Mouse (Mus musculus) hindbrain, embryonic 15.5 days (tissue): ENCODE results near the gene Ptx3. TPM values are rescaled to one million over a fixed set of nuclear protein-coding genes. Genes with fewer than 3 reads are reported as not detected.
A peak's percentile ranks its signal among the peaks of the same experiment; 100 is the strongest.
"Not testable (repeated sequence)": the region's sequence is repeated elsewhere in the genome, so short reads cannot be mapped to it uniquely, and the experiment has no call there.

Source experiments
- ATAC-seq: fragments of 200-750 bp; cut with Nextera tagmentation; 2 replicates; pipeline ENCODE4 v1.8.0; 2017; ENCODE audit warnings: low read depth, moderate number of reproducible peaks, moderate TSS enrichment; ENCODE audit not compliant: low FRiP score
- H3K27ac ChIP-seq: fragments of 300-500 bp; sonication (generic); replicated peaks from 2 replicates; pipeline ENCODE4 v1.5.1; 2015; ENCODE audit warnings: mild to moderate bottlenecking, inconsistent platforms
- H3K27me3 ChIP-seq: fragments of 300-500 bp; sonication (generic); 2 replicates; pipeline ENCODE4 v1.6.1; 2015; ENCODE audit warnings: control low read depth, inconsistent platforms
- H3K36me3 ChIP-seq: fragments of 300-500 bp; sonication (generic); 2 replicates; pipeline ENCODE4 v1.6.1; 2015; ENCODE audit warnings: control low read depth, inconsistent platforms
- H3K4me1 ChIP-seq: fragments of 300-500 bp; sonication (generic); replicated peaks from 2 replicates; pipeline ENCODE4 v1.6.1; 2015; ENCODE audit warnings: control low read depth, inconsistent platforms
- H3K4me2 ChIP-seq: fragments of 300-500 bp; sonication (generic); 2 replicates; pipeline ENCODE4 v1.6.1; 2015; ENCODE audit warnings: moderate library complexity, mild to moderate bottlenecking, inconsistent platforms
- H3K4me3 ChIP-seq: fragments of 300-500 bp; sonication (generic); 2 replicates; pipeline ENCODE4 v1.5.1; 2015; ENCODE audit warnings: mild to moderate bottlenecking, inconsistent platforms
- H3K9ac ChIP-seq: fragments of 300-500 bp; sonication (generic); 2 replicates; pipeline ENCODE4 v1.6.1; 2015; ENCODE audit warnings: inconsistent platforms
- H3K9me3 ChIP-seq: fragments of 300-500 bp; sonication (generic); 2 replicates; pipeline ENCODE4 v1.6.1; 2016; ENCODE audit warnings: control low read depth, inconsistent platforms
- WGBS: fragments of 180-500 bp; shearing (Covaris S2); methylation state at CpG from one replicate; pipeline ENCODE4 v1.1.7; 2015; 5-methylcytosine and 5-hydroxymethylcytosine counted together
- polyA plus RNA-seq: library from polyadenylated mRNA; unstranded; fragments of >200 nt; fragmentation: Nextera tagmentation; extraction: Ambion mirVana; gene quantifications from 2 replicates; pipeline ENCODE4 v1.2.1, GENCODE M21; 2015

Ptx3 gene
- 4.9 and 5.3 TPM in 2 replicates for polyA plus RNA-seq

DNA sequence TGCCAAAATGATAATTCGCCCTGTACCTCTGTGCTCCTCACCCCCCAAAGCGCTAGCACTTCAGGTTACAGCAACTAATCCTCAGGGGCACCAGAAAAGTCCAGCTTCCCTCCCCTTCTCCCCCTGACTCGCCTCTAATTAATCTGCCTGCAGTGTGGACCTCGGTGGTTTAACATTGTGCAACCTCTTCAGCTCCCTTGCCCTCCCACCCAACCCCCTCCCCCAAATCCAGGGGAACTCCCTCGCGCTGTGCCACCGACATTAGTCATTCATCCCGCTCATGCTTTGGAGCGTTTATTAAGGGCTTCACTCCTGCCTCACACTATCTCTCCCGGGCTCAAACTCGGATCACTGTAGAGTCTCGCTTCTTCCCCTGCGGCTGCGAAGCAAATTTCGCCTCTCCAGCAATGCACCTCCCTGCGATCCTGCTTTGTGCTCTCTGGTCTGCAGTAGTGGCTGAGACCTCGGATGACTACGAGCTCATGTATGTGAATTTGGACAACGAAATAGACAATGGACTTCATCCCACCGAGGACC, at the start of gene Ptx3:
Ptx3 (plus strand) TSS at position 256 of the 537 bp plus-strand sequence.
- Histone ChIP-seq H3K27ac (no peak within 1 kb of the TSS), H3K4me2 (peak within 1 kb of the TSS; percentile 94), H3K27me3 (peaks cover 9% of the 10 kb centered on the region; the same call in 1 of the 2 replicates), H3K9ac (peak within 1 kb of the TSS; percentile 54), H3K9me3 (no peaks in the 10 kb centered on the region), H3K4me3 (peak within 1 kb of the TSS; percentile 51), H3K36me3 (no peaks in the 10 kb centered on the region), H3K4me1 (peaks cover 12% of the 10 kb centered on the region; the same call in 1 of the 2 replicates)
- ATAC-seq, result no peak
- 3% methylated on average over 20 of the region's 20 CpGs for WGBS

DNA sequence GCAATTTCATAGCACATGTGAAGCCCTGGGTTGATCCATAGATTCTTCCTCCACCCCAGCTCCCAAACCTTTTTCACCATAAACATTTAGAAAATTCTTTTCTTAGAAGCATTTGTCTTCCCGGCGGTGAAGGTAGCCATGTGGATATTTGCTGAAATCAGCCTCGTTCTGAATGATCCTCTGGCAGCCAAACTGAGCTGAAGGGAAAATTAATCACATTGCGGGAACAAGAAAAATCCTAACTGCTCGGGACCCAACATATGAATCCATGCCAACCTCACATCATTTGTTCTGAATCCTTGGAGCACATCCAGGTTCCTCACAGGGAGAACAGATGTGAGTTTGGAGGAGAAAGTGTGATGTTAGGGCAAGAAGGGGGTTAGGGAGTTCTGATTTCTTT, 46.8 kb upstream of the Ptx3 start:
- Histone ChIP-seq H3K9me3 (no peaks in the 10 kb centered on the region), H3K27me3 (no peaks in the 10 kb centered on the region), H3K27ac (peak overlapping the region; percentile 20; the same call in 1 of the 2 replicates), H3K4me2 (no peak overlapping the region), H3K9ac (no peak overlapping the region), H3K4me1 (no peaks in the 10 kb centered on the region), H3K4me3 (no peak overlapping the region), H3K36me3 (no peaks in the 10 kb centered on the region)
- WGBS, result 48% methylated on average over 5 of the region's 5 CpGs
- ATAC-seq, result no peak

DNA sequence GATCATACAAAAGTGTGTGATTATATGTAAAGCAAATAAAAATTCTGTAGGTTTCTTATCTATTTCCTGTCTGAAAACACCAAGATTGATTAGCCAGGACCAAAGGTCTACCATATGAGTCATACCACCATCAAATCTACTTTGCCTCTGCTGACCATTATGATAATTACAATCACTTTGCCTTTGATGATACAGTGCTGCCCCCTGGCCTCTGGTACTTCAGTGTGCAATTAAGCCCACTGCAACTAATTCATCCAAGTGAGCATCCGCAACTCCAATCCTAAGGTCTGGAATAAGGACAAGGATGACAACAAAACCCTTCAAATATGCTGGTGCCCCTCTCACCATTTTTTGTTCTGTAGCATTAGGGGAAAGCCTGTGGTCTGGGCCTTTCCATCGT, 40.1 kb upstream of the Ptx3 start:
- WGBS, result 78% methylated on average over 2 of the region's 2 CpGs
- Histone ChIP-seq H3K27ac (no peak overlapping the region), H3K4me2 (no peak overlapping the region), H3K27me3 (no peaks in the 10 kb centered on the region), H3K9me3 (no peaks in the 10 kb centered on the region), H3K4me3 (no peak overlapping the region), H3K4me1 (no peaks in the 10 kb centered on the region), H3K9ac (no peak overlapping the region), H3K36me3 (no peaks in the 10 kb centered on the region)
- ATAC-seq, result no peak

DNA sequence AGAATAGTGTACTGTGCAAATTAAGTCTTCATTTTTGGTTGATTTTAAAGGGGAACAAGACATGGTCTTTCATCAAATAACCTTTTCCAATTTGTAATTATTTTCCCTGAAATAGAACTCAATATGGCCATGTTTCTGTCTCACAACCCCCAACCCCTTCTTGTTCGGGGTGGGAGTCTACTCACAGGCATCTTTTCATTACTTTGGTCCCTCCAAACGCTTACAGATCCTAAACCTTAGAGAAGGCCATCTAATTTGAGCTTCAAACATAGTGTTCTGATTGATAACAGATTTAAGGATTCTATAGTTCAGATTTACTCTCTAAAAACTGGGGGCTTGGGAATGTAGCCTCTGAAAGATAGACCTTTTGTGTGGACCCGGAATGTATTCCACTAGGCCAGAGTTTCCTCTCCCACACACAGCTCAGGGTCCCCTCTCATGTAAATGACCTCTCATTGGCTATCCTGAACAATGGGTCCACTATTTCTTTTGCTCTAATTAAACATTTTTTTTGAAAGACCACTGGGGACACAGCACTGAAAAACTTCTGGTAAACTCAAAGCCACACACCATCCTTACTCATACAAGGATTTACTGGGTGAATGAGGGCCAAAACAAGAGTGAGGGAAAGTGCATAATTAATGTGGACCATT, 25.7 kb upstream of the Ptx3 start:
- Histone ChIP-seq H3K4me1 (no peaks in the 10 kb centered on the region), H3K9me3 (no peaks in the 10 kb centered on the region), H3K36me3 (no peaks in the 10 kb centered on the region), H3K27ac (no peak overlapping the region), H3K9ac (no peak overlapping the region), H3K4me2 (no peak overlapping the region), H3K27me3 (no peaks in the 10 kb centered on the region), H3K4me3 (no peak overlapping the region)
- ATAC-seq, result no peak
- WGBS, result 76% methylated on average over 3 of the region's 3 CpGs

DNA sequence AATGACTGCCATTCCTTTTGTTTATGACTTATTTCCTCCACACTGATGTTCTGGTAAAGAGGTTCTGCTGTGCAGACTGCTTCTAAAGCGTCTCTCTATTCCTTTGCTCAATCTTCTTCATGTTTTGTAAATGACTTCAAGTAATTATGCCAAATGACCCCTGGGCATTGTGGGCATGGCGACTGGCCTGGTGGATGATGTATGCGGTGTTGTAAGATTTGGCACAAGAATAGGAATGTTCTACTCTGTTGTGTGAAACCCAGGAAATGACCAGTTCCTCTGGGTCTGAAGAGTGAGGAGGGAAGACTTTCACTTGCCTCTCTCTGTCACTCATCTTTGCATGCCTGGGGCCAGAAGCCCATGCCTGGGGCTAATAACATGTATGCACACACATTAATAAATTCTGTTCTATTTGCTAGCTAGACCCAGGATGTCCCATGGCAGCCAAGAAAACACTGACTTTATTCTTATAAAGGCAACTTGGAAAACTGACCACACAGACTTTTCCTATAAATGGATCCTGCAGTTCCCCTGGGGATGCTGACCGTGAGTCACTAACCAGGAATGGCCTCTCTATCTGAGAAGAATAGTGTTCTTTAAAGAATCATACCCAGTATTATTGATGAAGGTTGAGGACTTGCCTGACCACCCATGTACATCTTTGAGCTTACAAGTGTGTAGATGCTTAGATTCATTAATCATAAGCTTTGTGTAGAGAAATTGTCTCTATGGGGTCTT, 10.7 kb upstream of the Ptx3 start:
- Histone ChIP-seq H3K27ac (no peak overlapping the region), H3K4me3 (no peak overlapping the region), H3K4me2 (no peak overlapping the region), H3K4me1 (no peaks in the 10 kb centered on the region), H3K36me3 (no peaks in the 10 kb centered on the region), H3K27me3 (no peaks in the 10 kb centered on the region), H3K9me3 (no peaks in the 10 kb centered on the region), H3K9ac (no peak overlapping the region)
- WGBS, result 75% methylated on average over 4 of the region's 4 CpGs
- no peak for ATAC-seq

DNA sequence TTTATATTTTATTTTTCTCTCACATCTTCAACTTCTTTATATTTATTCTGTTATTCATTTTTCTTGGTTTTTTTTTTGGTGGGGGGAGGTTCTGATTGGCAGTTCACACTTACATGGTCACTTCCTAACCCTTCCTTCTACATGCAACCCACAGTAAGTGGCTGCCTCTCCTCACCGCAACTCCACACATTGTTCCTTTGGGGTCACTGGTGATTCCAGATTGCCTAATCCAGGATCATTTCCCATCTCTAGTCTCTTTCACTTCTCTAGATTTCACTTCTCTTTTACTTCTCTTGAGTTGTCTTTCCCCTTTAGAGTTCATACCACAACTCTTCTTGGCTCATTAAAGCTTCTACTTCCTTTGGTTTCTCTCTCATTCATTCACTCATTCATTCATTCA, 6.2 kb upstream of the Ptx3 start:
- Histone ChIP-seq H3K9ac (no peak overlapping the region), H3K36me3 (no peaks in the 10 kb centered on the region), H3K4me3 (no peak overlapping the region), H3K27me3 (0 out of 2 replicates have a peak, but pooled peaks cover under 1% of the 10 kb centered on the region), H3K4me1 (no peaks in the 10 kb centered on the region), H3K27ac (no peak overlapping the region), H3K4me2 (no peak overlapping the region), H3K9me3 (no peaks in the 10 kb centered on the region)
- ATAC-seq, result no peak
- WGBS, result 92% methylated on average over 1 of the region's 1 CpGs

DNA sequence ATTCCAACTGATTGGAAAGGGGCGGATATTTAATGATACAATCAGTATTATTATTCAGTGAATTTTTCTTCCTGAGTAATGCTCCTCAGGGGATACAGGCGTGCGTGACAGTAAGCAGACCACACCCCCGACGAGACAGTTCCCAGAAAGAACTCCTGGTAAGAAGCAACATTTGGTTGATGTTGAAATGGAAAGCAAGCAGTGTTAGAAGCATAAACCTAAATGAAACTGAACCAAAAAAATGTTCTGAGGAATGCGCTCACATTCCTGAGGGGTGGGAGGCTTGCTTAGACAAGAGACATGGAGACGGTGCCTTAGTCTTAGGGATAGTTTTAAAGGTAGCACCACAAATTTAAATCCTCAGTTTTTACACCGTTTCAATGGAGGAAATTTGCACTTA, 4.0 kb upstream of the Ptx3 start:
- WGBS, result 76% methylated on average over 8 of the region's 8 CpGs
- H3K27ac ChIP-seq, result no peak overlapping the region
- 0 out of 2 replicates have a peak, but pooled peaks cover 4% of the 10 kb centered on the region for H3K27me3 ChIP-seq
- no peaks in the 10 kb centered on the region for H3K36me3 ChIP-seq
- no peak for ATAC-seq
- H3K4me1 ChIP-seq, result peaks cover 5% of the 10 kb centered on the region; the same call in 1 of the 2 replicates
- no peak overlapping the region for H3K9ac ChIP-seq
- H3K4me3 ChIP-seq, result no peak overlapping the region
- no peak overlapping the region for H3K4me2 ChIP-seq
- H3K9me3 ChIP-seq, result no peaks in the 10 kb centered on the region

DNA sequence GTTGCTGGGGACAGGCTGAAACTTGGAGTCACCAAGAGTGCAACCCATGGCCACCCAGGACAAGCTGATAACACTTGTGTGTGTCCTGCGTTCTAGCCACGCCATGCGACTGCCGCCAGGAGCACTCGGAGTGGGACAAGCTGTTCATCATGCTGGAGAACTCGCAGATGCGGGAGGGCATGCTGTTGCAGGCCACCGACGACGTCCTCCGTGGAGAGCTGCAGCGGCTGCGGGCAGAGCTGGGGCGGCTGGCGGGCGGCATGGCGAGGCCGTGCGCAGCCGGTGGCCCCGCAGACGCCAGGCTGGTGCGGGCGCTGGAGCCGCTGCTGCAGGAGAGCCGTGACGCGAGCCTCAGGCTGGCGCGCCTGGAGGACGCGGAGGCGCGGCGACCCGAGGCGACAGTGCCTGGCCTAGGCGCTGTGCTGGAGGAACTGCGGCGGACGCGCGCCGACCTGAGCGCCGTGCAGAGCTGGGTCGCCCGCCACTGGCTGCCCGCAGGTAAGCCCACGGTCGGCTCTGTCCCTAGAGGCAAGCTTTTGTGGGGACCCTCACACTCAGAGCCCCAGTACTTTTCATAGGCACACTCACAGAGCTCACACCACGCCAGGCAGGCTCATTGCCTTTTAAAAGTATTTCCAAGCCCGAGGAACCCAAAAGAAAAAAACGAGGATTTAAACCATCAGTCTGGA, 988 bp downstream of the Ptx3 start:
- H3K36me3 ChIP-seq, result no peaks in the 10 kb centered on the region
- no peak overlapping the region for H3K27ac ChIP-seq
- ATAC-seq, result peak; percentile 92
- peaks cover 12% of the 10 kb centered on the region; the same call in 1 of the 2 replicates for H3K4me1 ChIP-seq
- no peaks in the 10 kb centered on the region for H3K9me3 ChIP-seq
- H3K9ac ChIP-seq, result peak overlapping the region; percentile 54
- H3K4me2 ChIP-seq, result peak overlapping the region; percentile 94
- peaks cover 9% of the 10 kb centered on the region; the same call in 1 of the 2 replicates for H3K27me3 ChIP-seq
- WGBS, result under 1% methylated on average over 54 of the region's 54 CpGs
- peak overlapping the region; percentile 51 for H3K4me3 ChIP-seq

DNA sequence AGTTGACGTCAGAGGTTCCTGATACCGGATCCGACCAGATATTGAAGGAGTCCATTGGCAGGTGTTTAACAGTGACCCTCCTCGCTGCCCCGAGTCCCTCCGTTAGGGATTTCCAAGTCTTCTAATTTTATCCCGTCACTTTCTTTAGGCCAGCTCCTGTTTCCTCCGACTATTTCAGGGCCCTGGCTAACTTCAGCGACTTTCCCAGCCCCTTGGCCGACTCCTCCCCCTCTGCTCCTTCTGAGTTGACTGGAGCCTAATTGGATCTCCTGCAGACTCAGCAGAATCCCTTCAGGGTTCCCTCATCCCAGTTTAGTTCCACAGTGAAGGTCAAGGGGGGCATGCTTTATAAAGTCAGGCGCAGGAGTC, 1.5 kb downstream of the Ptx3 start:
- ATAC-seq, result peak; percentile 42
- WGBS, result 2% methylated on average over 11 of the region's 11 CpGs
- H3K9me3 ChIP-seq, result no peaks in the 10 kb centered on the region
- H3K36me3 ChIP-seq, result no peaks in the 10 kb centered on the region
- H3K27ac ChIP-seq, result no peak overlapping the region
- H3K4me3 ChIP-seq, result peak overlapping the region; percentile 51
- peak overlapping the region; percentile 54; the same call in 1 of the 2 replicates for H3K9ac ChIP-seq
- peaks cover 9% of the 10 kb centered on the region; the same call in 1 of the 2 replicates for H3K27me3 ChIP-seq
- peaks cover 12% of the 10 kb centered on the region; the same call in 1 of the 2 replicates for H3K4me1 ChIP-seq
- peak overlapping the region; percentile 94 for H3K4me2 ChIP-seq

DNA sequence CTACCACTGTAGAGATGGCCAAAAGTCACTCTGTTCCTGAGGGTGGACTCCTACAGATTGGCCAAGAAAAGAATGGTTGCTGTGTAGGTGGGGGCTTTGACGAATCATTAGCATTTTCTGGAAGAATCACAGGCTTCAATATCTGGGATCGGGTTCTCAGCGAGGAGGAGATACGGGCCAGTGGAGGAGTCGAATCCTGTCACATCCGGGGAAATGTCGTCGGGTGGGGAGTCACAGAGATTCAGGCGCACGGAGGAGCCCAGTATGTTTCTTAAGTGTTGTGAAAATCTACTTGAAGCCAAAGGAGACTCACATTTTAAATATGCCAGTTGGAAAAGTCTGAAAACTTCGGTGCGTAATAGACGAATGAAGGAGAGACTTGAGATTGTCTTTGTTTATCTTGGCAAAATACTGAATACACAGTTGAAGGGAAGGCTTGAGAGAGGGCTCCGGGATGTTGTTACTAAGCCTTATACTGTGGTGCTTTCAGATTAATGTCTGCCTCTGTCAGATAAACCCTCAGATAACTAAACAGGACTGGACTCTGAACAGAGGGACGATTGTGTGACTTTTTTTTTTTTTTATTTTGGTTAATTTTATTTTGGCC, 5.3 kb downstream of the Ptx3 start:
- H3K9ac ChIP-seq, result no peak overlapping the region
- no peak overlapping the region for H3K4me3 ChIP-seq
- no peak overlapping the region for H3K4me2 ChIP-seq
- peaks cover 5% of the 10 kb centered on the region; the same call in 1 of the 2 replicates for H3K27me3 ChIP-seq
- peaks cover 9% of the 10 kb centered on the region; the same call in 1 of the 2 replicates for H3K4me1 ChIP-seq
- H3K27ac ChIP-seq, result no peak overlapping the region
- ATAC-seq, result no peak
- no peaks in the 10 kb centered on the region for H3K9me3 ChIP-seq
- WGBS, result 87% methylated on average over 15 of the region's 15 CpGs
- no peaks in the 10 kb centered on the region for H3K36me3 ChIP-seq

DNA sequence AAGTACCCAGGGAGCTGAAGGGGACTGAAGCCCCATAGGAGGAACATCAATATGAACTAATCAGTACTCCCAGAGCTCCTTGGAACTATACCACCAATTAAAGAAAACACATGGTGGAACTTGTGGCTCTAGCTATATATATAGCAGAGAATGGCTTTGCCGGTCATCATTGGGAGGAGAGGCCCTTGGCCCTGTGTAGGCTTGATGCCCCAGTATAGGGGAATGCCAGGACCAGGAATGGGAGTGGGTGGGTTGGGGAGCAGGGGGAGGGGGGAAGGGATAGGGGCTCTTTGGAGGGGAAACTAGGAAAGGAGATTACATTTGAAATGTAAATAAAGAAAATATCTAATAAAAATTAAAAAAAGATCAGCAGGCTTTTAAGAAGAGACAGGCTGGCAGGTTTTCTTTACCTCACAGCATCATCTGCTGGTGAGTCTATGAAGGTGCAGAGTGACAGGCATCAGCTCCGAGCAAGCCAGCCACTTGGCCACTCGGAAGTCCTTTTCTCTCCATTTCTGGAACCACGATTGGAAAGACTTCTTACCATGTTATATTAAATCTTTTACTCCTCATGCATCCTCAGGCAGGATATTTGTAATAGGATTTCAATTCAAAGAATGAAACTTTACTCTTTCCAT, 16.6 kb downstream of the Ptx3 start:
- H3K4me3 ChIP-seq, H3K27ac ChIP-seq, H3K36me3 ChIP-seq, H3K4me1 ChIP-seq, H3K9me3 ChIP-seq, H3K4me2 ChIP-seq, H3K9ac ChIP-seq, H3K27me3 ChIP-seq: not testable (repeated sequence)
- 40% methylated on average over 4 of the region's 4 CpGs for WGBS
- 0 out of 2 replicates have a peak, but pooled peaks have one; percentile 74 for ATAC-seq
